Mouse (Mus musculus): ENCODE measurements around the gene Olfr297.

Olfr297 gene

DNA sequence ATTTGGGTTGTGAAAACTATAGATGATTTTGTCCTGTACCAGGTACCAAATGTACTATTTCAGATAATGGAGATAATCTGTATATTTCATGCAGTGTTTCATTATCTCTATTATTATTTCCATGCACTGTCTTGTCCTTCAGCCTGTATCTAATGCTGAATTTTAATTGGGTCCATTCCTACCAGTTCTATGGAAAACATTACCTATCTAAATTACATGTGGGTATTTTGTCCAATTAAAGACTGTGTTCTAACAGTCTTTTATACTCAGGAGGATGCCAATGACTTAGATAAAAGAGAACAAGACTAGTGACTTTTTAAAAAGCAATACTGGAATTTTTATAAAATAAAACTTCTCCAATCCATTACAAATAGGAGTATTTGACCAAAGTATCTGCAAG lies at the start of gene Olfr297:
Gene Olfr297 (plus strand): TSS at position 301 of the 400 bp plus-strand sequence.
- no peak for DNase-seq

DNA sequence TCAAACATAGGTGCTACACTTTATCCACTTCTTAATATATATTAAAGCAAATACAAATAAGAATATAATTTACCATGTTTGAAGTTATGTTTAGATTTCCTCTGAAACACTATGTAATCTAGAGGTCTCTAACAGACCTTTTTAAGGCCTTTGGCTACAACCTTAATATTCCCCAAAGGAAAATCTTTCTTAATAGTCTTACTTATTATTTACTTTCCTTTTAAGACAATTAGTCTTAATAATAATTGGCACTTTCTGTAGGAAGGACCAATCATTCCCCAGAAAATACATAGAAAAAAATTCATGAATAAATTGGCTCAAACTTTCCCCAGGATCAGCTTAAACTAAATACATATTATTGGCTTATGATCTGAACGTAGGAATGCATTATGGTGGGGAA lies 27.4 kb upstream of the Olfr297 start, which contains the start of gene Olfr298:
Gene Olfr298 (minus strand): TSS at position 101 of the 400 bp plus-strand sequence.
- DNase-seq: no peak
